Mouse (Mus musculus) left cerebral cortex, adult 6 months (tissue): ENCODE measurements around the gene Hspa4. TPM values are rescaled to one million over a fixed set of nuclear protein-coding genes. Genes with fewer than 3 reads are reported as not detected.

Experiments
- long read RNA-seq, 2 experiments: library from polyadenylated mRNA; unstranded; transcript quantifications; one replicate each; pipeline ENCODE4 v2.0.0; 2019 to 2020
- polyA plus RNA-seq: library from polyadenylated mRNA; unstranded; fragments of <200 nt; fragmentation: Nextera tagmentation; gene quantifications from 2 replicates; pipeline ENCODE4 v1.2.3, GENCODE M21; 2021

The Hspa4 gene
- 32.3 and 41.1 TPM in 2 replicates for polyA plus RNA-seq
- long read RNA-seq, experiment 1, full-length matches to known transcripts, result 171 of 203 reads
- long read RNA-seq, experiment 1, partial matches to known transcripts, result 19 of 203 reads
- long read RNA-seq, experiment 1, other reads (novel, unspliced or antisense), result 13 of 203 reads
- long read RNA-seq, experiment 2, full-length matches to known transcripts, result 25 of 102 reads
- long read RNA-seq, experiment 2, partial matches to known transcripts, result 68 of 102 reads
- long read RNA-seq, experiment 2, other reads (novel, unspliced or antisense), result 9 of 102 reads

GRCm38 (mm10) chr11:53300330-53301166 is at the start of gene Hspa4:
Gene Hspa4 (minus strand): TSS chr11:53300457.

GRCm38 (mm10) chr11:53324512-53324968 is 24.3 kb upstream of the Hspa4 start, which contains the start of gene Zcchc10:
Gene Zcchc10 (plus strand): TSS chr11:53324679.

Other genes with a start within 250 kb of the Hspa4 start
- gene Zcchc10, start 24.2 kb upstream of the Hspa4 start, polyA plus RNA-seq, result 9.1 and 10.6 TPM in 2 replicates
- gene Aff4, start 50.4 kb upstream of the Hspa4 start, polyA plus RNA-seq, result 7.5 and 59.8 TPM in 2 replicates
- gene Leap2, start 122.7 kb upstream of the Hspa4 start, polyA plus RNA-seq, result not detected in 2 replicates
- gene Uqcrq, start 130.4 kb upstream of the Hspa4 start, polyA plus RNA-seq, result 1,761 and 1,964 TPM in 2 replicates
- gene Gdf9, start 130.6 kb upstream of the Hspa4 start, polyA plus RNA-seq, result 1.1 and 1.5 TPM in 2 replicates
- gene Gm10447, start 156.7 kb upstream of the Hspa4 start, polyA plus RNA-seq, result 0.04 TPM in 1 of 2 replicates, not detected in the other
- 4.1 and 4.4 TPM in 2 replicates for gene Shroom1, start 156.7 kb upstream of the Hspa4 start, polyA plus RNA-seq
- not detected in 2 replicates for gene Gm9837, start 170.0 kb upstream of the Hspa4 start, polyA plus RNA-seq
- gene Gm9945, start 179.7 kb upstream of the Hspa4 start, polyA plus RNA-seq, result 1.2 and 1.8 TPM in 2 replicates
- 31.2 and 38.6 TPM in 2 replicates for gene Sowaha, start 179.8 kb upstream of the Hspa4 start, polyA plus RNA-seq
- 129 and 140 TPM in 2 replicates for gene Sept8, start 218.8 kb upstream of the Hspa4 start, polyA plus RNA-seq